Mouse (Mus musculus): Measurements from ENCODE around the gene Gm572. TPM values are rescaled to one million over a fixed set of nuclear protein-coding genes. Genes with fewer than 3 reads are reported as not detected.

Gm572 gene
- total RNA-seq (2022) = under 1 TPM in 2 of 4 experiments, not detected in 2; 0.23 to 0.44 TPM

DNA sequence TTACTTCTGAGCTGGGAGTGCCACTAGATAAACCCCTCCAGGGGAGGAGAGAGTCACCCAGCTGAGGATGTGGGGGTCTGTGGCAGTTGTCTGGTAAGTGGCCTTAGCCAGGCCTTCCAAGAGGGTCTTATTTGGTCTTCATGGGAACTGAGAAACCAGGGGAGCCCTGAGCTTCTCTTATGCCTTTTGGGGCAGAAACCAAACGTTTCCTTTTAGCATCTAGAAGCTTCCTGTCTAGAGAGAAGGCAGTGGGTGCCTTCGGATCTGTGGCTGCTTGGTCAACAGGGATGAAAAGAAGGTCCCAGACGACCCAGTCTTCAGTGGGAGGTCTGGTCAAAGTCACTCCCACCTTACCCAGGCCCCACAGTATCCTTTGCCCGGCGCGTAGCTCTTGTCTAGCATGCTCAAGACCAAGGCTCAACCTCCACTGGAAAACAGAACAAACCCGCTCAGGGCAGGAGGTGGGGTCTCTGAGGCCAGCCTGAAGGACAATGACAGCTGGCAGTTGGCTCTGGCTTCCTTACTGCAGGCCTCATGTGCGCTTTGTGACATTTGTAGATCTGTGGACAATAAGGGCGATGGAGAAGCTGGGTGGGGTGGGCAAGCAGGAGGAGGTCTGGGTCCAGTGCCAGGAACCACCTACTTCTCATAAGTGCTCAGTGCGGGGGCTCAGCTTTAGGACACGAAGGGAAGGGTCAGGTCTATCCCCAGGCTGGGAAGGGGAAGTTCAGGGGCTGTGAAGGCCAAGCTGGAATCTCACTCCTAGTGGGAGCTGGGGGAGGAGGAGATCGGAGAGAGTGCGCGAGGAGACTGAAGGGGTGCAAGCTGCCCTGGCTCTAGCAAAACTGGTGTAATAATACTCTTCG lies at the start of gene Gm572:
Gene Gm572 (plus strand): TSS at position 27 of the 866 bp plus-strand sequence.
- no peak for DNase-seq (ENCODE audit: low spot score in 2 of 2)

DNA sequence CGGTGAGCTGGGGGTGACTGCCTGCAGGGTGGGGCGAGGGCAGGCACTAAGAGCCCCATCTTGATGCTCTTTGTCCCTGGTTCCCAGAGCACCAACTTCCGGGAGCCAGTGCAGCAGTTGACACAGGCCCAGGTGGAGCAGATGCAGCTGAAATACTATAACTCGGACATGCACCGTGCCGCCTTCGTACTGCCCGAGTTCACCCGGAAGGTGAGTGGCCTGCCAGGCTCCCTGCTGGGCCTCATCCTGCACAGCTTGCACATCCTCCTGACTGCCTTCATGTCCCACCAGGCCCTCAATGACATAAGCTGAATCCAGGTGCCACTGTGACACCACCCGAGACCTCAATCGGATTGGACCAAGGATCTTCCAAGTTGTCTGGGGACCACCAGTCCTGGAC lies 49.1 kb upstream of the Gm572 start:
- DNase-seq (ENCODE audit: low spot score in 2 of 2) = no peak

DNA sequence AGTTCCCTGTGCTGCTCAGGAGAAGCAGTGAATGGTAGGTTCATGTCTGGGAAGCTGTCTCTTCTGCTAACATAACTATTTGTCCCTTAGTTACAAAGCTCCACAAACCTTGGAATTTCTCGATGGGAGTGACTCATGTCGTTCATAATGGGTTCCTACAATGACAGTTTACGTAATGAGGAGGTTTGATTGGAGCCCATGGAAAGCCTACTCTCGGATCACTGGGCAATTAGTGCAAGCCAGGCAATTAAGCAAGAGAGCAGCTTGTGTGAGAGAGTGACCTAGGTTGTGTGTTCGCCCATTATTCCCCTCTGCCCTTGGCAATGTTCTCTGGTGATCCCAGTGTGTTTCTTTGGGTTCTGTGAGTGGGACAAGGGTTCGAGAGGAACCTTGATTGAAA lies 47.2 kb upstream of the Gm572 start:
- DNase-seq (ENCODE audit: low spot score in 2 of 2) = no peak

DNA sequence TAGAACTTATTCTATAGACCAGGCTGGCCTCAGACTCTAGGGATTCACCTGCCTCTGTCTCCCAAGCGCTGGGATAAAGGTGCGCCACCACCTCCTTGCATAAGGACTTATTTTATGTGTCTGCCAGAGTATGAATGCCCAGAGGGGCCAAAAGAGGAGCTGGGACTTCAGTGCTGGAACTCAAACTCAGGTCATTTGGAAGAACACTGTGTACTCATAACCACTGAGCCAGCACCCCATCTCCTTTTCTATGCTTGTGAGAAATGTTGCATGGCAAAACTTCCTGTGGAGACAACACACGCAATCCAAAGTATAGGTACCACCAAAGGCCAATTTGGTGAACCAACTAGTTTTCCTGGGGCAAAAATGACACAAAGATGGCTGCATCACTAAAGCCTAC lies 46.4 kb upstream of the Gm572 start:
- DNase-seq (ENCODE audit: low spot score in 2 of 2) = no peak

DNA sequence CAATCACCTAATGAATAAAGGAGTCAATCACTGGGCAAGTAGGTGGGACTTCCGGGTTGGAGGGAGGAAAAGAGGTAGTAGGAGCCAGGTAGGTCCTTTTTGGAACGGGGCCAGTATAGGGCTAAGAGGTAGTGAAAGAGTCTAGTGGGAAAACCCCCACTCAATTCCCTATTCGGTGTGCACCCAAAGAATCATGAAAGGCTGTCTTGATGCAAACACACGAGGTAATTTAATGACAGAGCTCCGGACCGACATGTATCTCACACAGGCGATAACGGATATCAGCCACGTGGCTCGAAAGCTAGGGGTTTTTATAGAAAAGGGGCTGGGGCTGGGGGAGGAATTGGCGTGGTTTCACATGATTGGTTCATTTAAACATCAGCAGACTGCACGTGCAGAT lies 44.3 kb upstream of the Gm572 start:
- no peak for DNase-seq (ENCODE audit: low spot score in 2 of 2)

DNA sequence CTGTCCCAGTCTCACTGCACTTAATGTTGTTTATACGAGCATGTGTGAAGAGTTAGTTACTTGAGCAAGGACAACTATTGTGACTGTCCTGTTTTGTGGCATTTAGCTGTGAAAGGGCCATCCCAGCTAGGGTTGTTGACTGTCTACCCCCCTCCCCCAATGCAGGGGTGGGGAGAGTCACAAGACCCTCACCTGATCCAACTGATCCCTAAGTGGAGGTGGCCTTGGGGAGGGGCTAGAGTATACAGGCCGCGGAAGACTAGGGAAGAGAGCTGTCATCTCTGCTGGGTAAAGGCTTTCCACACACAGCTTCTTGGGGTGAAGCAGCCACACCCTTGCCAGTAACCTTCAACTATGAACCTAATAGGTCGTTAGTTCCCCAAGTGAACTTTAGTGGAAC lies 42.8 kb upstream of the Gm572 start:
- DNase-seq (ENCODE audit: low spot score in 2 of 2) = no peak

DNA sequence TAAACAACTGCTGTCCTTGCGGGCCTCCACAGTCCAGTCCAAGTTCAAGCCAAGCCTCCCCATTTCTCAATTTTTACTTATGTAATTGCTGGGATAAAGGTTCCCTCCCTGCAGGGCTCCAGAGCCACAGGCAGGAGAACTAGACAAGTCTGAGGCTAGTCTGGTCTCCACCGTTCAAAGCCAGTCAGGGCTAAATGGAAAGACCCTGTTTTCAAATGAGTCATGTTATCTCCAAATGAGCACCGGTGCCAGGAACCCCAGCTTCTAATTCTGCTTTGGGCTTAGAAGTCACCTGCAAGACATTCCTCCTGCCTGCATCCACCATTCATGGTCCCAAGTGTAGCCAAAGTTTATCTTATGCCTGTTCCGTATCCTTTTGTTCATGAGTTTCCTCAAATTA lies 41.2 kb upstream of the Gm572 start:
- no peak for DNase-seq (ENCODE audit: low spot score in 2 of 2)

DNA sequence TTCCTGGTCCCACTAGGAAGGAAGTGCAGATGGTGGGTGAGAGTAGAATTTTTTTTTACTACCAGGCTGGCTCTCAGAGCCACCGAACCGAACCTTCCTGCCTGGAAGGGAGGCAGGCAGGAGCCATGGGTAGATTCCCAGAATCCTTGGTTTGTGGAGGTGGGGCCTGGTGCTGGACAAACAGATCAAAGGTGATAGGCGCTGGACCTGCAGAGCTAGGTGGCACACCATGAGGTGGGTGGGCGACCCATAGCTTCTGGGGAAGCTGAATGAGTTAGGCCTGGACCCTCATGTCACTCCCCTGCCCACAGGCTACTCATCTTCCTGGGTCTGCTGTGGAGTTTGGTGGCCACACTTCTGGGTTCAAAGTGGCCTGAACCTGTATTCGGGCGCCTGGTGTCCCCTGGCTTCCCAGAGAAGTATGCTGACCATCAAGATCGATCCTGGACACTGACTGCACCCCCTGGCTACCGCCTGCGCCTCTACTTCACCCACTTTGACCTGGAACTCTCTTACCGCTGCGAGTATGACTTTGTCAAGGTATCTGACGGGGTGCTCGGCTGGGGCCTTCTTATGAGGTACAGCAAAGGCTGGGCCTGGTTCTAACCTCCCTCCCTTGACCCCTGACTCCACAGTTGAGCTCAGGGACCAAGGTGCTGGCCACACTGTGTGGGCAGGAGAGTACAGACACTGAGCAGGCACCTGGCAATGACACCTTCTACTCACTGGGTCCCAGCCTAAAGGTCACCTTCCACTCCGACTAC lies 40.6 kb upstream of the Gm572 start, which contains the start of gene Masp2:
Gene Masp2 (plus strand): TSS at position 198 of the 764 bp plus-strand sequence.
- no peak for DNase-seq (ENCODE audit: low spot score in 2 of 2)

DNA sequence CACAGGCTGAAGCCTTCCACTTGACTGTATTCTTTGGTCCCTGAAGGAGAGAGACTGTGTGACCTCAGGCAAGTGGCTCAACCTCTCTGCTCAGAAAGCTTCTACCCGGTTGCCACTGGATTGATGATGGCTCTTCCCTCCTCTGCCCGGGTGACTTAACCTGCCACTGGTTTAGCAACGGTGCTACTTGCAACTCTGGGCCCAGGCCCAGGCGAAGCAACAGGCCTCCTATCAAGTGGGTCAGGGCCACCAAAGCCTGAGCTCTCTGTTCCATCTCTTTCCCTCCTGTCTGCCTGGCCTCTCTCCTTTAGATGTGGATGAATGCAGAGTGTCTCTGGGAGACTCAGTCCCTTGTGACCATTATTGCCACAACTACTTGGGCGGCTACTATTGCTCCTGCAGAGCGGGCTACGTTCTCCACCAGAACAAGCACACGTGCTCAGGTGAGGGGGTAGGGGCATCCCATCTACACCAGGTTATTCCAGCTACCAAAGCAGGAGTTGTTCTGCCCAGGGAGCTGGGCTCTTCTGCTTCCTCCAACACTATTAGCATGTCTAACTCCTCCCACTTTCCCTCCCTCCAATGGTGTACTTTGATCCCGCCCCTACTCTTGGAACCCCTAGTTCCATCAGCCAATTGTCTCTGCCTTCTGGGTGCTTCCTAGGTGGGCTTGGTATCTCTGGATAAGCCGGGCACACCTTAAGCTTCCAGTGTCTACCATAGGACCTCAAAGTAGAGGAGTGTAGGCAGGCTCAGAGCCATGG lies 39.6 kb upstream of the Gm572 start:
- DNase-seq (ENCODE audit: low spot score in 2 of 2) = peak in 1 of 2 experiments; percentile 39

DNA sequence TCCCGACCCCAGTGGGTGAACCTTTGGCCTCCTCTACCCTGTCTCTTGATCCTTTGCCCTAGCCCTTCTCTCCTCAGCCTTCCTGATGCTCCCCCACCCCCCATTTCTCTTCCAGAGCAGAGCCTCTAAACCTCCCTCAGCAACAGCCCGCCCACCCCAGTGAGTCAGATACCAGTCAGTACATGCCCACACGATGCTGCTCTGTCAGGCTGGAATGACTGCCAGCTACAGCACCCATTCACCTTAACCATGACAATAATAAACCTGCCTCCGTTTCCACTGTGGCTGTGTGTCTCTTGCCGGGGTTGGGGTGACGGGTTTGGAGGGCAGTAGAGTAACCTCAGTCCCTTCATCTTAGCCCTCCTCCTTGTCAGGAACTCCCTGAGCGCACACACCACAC lies 39.0 kb upstream of the Gm572 start:
- DNase-seq (ENCODE audit: low spot score in 2 of 2) = peak in 1 of 2 experiments; percentile 83

DNA sequence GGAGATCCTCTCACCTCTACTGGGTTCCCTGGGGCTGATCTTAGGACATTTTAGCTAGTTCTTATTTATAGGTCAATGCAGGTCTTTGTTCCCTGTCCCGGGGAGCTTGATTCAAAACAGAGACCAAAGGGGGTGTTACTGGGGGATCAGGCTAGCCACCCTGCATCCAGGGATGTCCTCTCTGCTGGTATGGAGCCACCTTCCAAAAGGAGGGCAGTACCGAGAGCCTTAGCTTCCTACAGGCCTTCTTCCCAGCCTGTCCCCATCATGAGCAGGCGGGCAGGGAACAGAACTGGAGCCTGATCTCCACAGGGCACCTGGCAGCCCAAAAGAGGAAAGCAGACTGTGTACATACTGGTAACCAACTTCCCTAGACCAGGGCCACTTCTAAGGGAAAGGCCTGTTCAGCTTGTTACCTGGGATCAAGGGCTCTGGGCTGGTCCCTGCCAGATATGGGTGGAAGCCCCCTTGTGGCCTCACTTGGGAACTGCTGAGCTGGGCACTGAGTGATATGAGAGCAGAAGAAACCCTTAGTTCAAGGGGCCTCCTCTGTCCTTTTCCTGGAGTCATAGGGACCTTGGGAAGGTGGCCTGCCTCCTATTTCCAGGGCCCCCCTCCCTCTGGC lies 38.5 kb upstream of the Gm572 start:
- DNase-seq (ENCODE audit: low spot score in 2 of 2) = no peak

DNA sequence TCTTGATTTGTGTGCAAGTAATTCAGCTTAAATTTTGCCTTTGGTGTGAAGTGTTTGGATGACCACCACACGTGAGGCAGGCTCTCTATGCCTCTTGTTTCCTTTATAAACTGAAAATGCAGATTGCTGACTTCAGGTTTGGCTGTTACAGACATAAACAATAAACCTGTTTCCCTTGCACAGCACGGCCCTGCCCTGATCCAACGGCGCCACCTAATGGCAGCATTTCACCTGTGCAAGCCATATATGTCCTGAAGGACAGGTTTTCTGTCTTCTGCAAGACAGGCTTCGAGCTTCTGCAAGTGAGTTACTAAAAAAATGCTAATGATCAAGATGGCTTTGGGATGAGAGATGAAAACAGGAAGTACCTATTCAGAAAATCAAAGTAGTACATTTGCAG lies 35.4 kb upstream of the Gm572 start:
- DNase-seq (ENCODE audit: low spot score in 2 of 2) = peak; percentile 54 to 65

DNA sequence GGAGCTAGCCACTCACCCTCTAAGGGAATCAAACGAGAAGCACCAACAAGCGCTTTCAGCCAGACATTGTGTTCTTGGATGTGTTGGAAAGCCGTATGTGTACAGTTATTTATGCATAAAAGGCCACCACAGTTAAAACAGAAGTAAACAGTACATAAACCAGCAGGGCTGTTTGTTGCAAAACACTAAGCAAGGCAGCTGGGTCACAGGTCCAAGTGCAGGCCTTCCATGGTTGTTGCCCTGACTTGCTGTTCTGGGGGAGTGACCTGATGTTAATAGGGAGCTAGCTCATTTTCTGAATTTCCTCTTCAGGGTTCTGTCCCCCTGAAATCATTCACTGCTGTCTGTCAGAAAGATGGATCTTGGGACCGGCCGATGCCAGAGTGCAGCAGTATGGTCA lies 33.3 kb upstream of the Gm572 start:
- no peak for DNase-seq (ENCODE audit: low spot score in 2 of 2)

DNA sequence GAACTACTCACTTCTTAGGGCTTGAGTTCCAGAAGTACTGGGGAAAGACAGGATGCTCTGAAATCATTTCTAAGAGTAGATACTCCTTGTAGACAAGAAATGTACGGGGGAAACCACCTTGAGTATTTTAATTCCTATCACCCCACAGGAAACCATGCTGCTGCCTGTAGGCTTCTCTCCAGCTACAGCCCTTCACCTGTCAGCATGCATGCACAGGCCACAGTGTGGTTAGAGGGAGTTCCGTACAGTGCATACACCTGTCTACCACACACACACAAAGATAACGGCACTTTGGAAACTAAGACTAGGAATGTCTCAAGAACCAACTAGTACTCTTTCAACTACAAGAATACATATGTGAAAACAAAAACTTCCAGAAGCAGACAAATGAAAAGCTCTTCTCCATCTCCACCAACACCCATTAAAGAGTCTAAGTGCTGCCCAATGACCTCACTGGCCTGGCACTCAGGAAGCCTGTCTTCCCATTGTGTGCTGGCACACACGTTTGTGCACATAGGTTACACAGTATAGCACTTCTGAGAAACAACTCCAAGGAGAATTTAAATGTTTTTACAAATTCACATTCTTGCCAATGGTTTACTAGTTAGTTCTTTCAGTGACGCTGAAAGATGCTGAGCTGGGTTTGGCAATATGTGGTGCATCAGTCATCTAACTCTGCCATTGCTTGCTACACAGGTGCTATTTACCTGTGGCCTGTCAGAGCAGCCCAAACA lies 32.3 kb upstream of the Gm572 start:
- DNase-seq (ENCODE audit: low spot score in 2 of 2) = no peak

DNA sequence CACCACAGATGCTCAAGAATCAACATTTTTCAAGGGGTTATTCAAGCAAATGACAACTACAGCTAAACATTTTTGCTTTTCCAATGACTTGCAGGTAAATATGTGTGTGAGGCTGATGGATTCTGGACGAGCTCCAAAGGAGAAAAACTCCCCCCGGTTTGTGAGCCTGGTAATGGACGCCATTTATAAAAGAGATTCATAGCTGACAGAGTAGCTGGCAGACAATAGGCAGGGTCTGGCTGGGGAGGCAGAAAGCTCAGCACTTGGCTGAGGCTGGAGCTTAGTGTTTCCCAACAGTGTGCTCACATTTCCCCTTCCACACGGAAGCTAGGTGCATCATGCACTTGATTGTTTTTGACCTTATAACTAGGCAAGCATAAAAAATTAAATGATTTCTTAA lies 30.6 kb upstream of the Gm572 start:
- DNase-seq (ENCODE audit: low spot score in 2 of 2) = no peak

DNA sequence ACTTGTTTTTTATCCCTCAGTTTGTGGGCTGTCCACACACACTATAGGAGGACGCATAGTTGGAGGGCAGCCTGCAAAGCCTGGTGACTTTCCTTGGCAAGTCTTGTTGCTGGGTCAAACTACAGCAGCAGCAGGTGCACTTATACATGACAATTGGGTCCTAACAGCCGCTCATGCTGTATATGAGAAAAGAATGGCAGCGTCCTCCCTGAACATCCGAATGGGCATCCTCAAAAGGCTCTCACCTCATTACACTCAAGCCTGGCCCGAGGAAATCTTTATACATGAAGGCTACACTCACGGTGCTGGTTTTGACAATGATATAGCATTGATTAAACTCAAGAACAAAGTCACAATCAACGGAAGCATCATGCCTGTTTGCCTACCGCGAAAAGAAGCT lies 29.4 kb upstream of the Gm572 start:
- DNase-seq (ENCODE audit: low spot score in 2 of 2) = no peak

DNA sequence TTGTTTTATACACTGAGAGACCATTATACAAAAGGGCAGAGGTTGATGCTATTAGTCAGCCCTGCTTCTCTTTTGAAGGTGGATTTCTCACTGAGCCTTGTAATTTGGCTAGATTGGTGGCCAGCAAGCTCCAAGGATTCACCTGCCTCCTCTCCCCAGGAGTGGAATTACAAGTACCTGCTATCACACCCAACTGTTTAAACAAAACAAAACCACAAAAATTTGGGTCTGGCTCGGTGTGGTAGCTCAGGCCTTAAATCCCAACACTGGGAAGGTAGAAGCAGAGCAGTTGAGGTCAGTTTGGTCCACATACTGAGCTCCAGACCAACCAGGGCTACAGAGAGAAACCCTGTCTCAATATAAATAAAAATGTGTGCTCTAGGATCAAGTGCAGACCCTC lies 23.3 kb upstream of the Gm572 start:
- no peak for DNase-seq (ENCODE audit: low spot score in 2 of 2)

DNA sequence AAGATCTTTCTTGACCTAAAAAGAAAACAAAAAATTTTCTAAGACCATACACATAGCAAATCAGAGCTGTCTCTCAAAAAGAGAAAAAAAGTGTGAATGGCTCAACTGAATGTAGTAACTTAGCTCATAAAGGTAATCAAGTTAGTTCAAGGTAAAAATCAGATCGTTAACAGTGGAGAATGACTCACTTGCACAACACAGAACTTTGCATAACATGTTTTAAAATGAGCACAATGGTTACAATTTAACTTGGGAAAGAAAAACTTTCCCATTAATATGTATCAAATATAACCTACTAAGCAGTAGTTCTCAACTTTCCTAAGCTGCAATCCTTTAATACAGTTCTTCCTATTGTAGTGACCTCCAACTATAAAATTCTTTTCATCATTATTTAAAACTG lies 22.4 kb upstream of the Gm572 start:
- DNase-seq (ENCODE audit: low spot score in 2 of 2) = no peak

DNA sequence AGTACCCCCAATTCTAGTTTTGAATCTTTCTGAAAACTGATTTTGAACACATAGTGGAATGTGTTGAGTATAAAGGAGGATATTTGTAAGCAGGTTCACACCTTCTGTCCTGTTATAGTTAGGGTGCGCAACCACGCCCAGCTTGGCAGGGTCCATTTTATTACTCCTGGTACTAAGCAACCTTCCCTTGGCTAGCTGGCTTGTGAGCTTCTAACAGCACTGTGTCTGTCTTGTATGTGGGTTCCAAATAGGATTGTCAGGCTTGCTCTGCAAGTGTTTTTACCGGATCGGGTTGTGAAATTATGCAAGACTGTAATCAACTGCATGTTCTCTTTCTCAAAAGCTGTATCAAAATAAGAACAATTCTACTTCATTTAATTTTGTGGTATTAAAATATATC lies 20.6 kb upstream of the Gm572 start:
- DNase-seq (ENCODE audit: low spot score in 2 of 2) = no peak

DNA sequence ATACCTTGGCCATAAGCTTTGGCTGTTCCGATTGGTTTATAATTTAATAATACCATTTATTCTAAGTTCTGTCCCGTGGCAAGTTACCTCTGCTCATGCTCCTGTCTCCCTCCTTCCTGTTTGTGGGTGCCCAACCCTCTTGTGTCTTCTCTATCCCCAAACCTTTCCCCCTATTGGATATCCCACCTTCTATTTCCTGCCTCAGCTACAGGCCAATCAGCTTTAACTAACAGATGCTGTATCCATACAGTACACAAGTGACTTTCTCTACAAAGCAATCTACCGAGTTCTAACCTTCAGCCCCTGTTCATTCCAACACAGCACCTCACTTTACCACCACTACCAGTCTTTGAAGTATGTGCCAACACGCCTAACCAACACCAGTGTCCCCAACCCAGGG lies 19.5 kb upstream of the Gm572 start:
- DNase-seq (ENCODE audit: low spot score in 2 of 2) = no peak

DNA sequence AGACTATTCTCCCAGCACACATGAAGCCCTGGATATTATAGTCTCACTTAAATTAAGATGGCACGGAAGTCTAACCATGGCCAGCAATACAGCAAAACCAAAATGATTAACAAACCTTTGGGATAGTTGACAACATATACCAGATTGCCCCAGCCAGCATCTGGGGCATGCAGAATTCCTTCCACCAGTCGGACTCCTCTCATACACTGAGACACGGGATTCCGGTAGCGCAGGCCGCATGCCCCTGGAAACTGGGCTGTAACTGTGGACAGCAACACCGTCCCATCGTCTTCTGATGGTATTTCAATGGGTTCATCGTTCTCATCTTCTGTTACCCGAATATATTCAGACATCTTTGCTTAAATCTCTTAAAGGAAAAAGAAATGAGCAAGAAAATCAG lies 18.1 kb upstream of the Gm572 start:
- no peak for DNase-seq (ENCODE audit: low spot score in 2 of 2)
